Mouse (Mus musculus) heart, embryonic 13.5 days (tissue): ENCODE data around the gene Serinc3. TPM values are rescaled to one million over a fixed set of nuclear protein-coding genes. Genes with fewer than 3 reads are reported as not detected.

Experiments
- polyA plus RNA-seq: library from polyadenylated mRNA; unstranded; fragments of >200 nt; fragmentation: Nextera tagmentation; extraction: Ambion mirVana; gene quantifications from 2 replicates; pipeline ENCODE4 v1.2.1, GENCODE M21; 2015

The Serinc3 gene
- polyA plus RNA-seq, 1 experiment from 2014 or later, result 50.1 TPM

Other genes with a start within 250 kb of the Serinc3 start
- 41.5 and 42.9 TPM in 2 replicates for gene Jph2, start 247.1 kb downstream of the Serinc3 start, polyA plus RNA-seq
- gene Oser1, start 220.4 kb downstream of the Serinc3 start, polyA plus RNA-seq, result 54.5 and 57.3 TPM in 2 replicates
- 0.41 and 0.48 TPM in 2 replicates for gene Gdap1l1, start 206.7 kb downstream of the Serinc3 start, polyA plus RNA-seq
- gene Fitm2, start 172.5 kb downstream of the Serinc3 start, polyA plus RNA-seq, result 11.7 and 11.9 TPM in 2 replicates
- gene R3hdml, start 152.8 kb downstream of the Serinc3 start, polyA plus RNA-seq, result not detected in 2 replicates
- gene Hnf4a, start 138.3 kb downstream of the Serinc3 start, polyA plus RNA-seq, result 0.20 and 0.71 TPM in 2 replicates
- 18.8 and 19.3 TPM in 2 replicates for gene Ttpal, start 42.8 kb downstream of the Serinc3 start, polyA plus RNA-seq
- 233 and 270 TPM in 2 replicates for gene Pkig, start 13.3 kb upstream of the Serinc3 start, polyA plus RNA-seq
- gene Ada, start 105.1 kb upstream of the Serinc3 start, polyA plus RNA-seq, result 3.6 and 3.7 TPM in 2 replicates
- 0.16 and 0.28 TPM in 2 replicates for gene Ccn5, start 175.7 kb upstream of the Serinc3 start, polyA plus RNA-seq
- not detected in 2 replicates for gene Kcnk15, start 208.5 kb upstream of the Serinc3 start, polyA plus RNA-seq